Mouse (Mus musculus): ENCODE data around the gene Arvcf. TPM values are rescaled to one million over a fixed set of nuclear protein-coding genes. Genes with fewer than 3 reads are reported as not detected.

Gene Arvcf
- polyA plus RNA-seq, 1 experiment from 2014 or later = 81.3 TPM

DNA sequence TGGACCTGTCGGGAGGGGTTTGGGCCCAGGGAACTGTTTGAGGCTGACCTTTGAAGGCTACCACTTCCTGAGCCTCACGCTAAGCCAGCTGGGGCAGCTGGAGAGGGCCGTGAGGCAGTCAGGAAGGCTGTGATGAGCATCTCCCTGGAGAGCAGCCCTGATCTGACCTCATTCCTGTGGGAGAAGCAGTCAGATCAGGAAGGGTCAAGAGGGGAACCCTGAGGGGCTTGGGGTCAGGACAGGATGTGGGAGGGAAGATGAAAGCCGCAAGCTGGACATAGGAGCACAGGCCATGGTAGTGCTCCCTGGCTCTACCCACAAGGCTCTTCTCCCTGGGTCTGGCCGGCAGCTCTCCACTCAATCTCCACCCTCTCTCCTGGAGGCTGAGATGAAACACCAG lies 105.9 kb downstream of the Arvcf start:
- WGBS = 52% methylated on average over 5 of the region's 5 CpGs

GRCm38 (mm10) chr16:18455407-18455806 lies 107.4 kb downstream of the Arvcf start:
- ATAC-seq (ENCODE audit: low FRiP score, low read depth) = no peak
- no peak overlapping the region for H3K9ac ChIP-seq

More for the DNA sequence above, 105.9 kb downstream of the Arvcf start:
- Histone ChIP-seq H3K9ac (no peak overlapping the region), H3K4me2 (no peak overlapping the region), H3K36me3 (no peaks in the 10 kb centered on the region), H3K9me3 (no peaks in the 10 kb centered on the region), H3K27ac (replicated peaks) (no peak overlapping the region), H3K4me3 (no peak overlapping the region), H3K4me1 (replicated peaks) (peaks cover 1% of the 10 kb centered on the region; the same call in 1 of the 2 replicates), H3K27me3 (peaks cover 7% of the 10 kb centered on the region)
- ATAC-seq (ENCODE audit: low FRiP score, low read depth) = no peak; the same call in 1 of the 2 replicates

More at GRCm38 (mm10) chr16:18455407-18455806, 107.4 kb downstream of the Arvcf start:
- Histone ChIP-seq H3K4me3 (no peak overlapping the region), H3K4me2 (no peak overlapping the region), H3K27me3 (peaks cover 7% of the 10 kb centered on the region), H3K4me1 (replicated peaks) (peaks cover 17% of the 10 kb centered on the region), H3K27ac (replicated peaks) (no peak overlapping the region), H3K9me3 (no peaks in the 10 kb centered on the region), H3K36me3 (no peaks in the 10 kb centered on the region)
- WGBS = 87% methylated on average over 6 of the region's 6 CpGs

MicroRNAs encoded within 50 kb of the gene (microRNA counts, 519-probe panel; counts per million panel counts)
- microRNA mmu-miR-185 = 3,284 counts per million, percentile 67 among the panel's probes with 10 or more counts

Small RNA genes within 50 kb of the gene (microRNA-seq; reads per million reads assigned to microRNA genes)
- gene Gm26219 = not detected
- 448 reads per million, percentile 70 among the genes with 10 or more reads in this experiment for gene Mir185

Other genes starting within 250 kb of the Arvcf start
- gene Rtn4r, start 220.5 kb upstream of the Arvcf start, polyA plus RNA-seq (2015; fragmentation: Nextera tagmentation; extraction: Ambion mirVana) = 24.7 and 25.5 TPM in 2 replicates
- gene Ccdc188, start 130.3 kb upstream of the Arvcf start, polyA plus RNA-seq (2015; fragmentation: Nextera tagmentation; extraction: Ambion mirVana) = not detected in 2 replicates
- 16.3 and 19.7 TPM in 2 replicates for gene Zdhhc8, start 113.0 kb upstream of the Arvcf start, polyA plus RNA-seq (2015; fragmentation: Nextera tagmentation; extraction: Ambion mirVana)
- 94.7 and 98.9 TPM in 2 replicates for gene Trmt2a, start 99.5 kb upstream of the Arvcf start, polyA plus RNA-seq (2015; fragmentation: Nextera tagmentation; extraction: Ambion mirVana)
- 373 and 402 TPM in 2 replicates for gene Ranbp1, start 99.5 kb upstream of the Arvcf start, polyA plus RNA-seq (2015; fragmentation: Nextera tagmentation; extraction: Ambion mirVana)
- gene Gm49776, start 89.9 kb upstream of the Arvcf start, polyA plus RNA-seq (2015; fragmentation: Nextera tagmentation; extraction: Ambion mirVana) = 2.2 and 6.0 TPM in 2 replicates
- 29.5 and 30.9 TPM in 2 replicates for gene Dgcr8, start 58.9 kb upstream of the Arvcf start, polyA plus RNA-seq (2015; fragmentation: Nextera tagmentation; extraction: Ambion mirVana)
- 92.5 and 94.0 TPM in 2 replicates for gene Tango2, start 79 bp upstream of the Arvcf start, polyA plus RNA-seq (2015; fragmentation: Nextera tagmentation; extraction: Ambion mirVana)
- gene Txnrd2, start 78.2 kb downstream of the Arvcf start, polyA plus RNA-seq (2015; fragmentation: Nextera tagmentation; extraction: Ambion mirVana) = 31.0 and 31.7 TPM in 2 replicates
- 106 and 113 TPM in 2 replicates for gene Comt, start 78.7 kb downstream of the Arvcf start, polyA plus RNA-seq (2015; fragmentation: Nextera tagmentation; extraction: Ambion mirVana)
- gene Gnb1l, start 150.5 kb downstream of the Arvcf start, polyA plus RNA-seq (2015; fragmentation: Nextera tagmentation; extraction: Ambion mirVana) = 14.8 and 16.7 TPM in 2 replicates
- 2.9 and 3.4 TPM in 2 replicates for gene Rtl10, start 150.7 kb downstream of the Arvcf start, polyA plus RNA-seq (2015; fragmentation: Nextera tagmentation; extraction: Ambion mirVana)
- gene Tbx1, start 242.5 kb downstream of the Arvcf start, polyA plus RNA-seq (2015; fragmentation: Nextera tagmentation; extraction: Ambion mirVana) = 1.1 and 1.2 TPM in 2 replicates